Mouse (Mus musculus) CH12.LX (cell line): ENCODE measurements around the gene Lman1l.

Experiments
- CHD1 ChIP-seq: IDR thresholded peaks from 2 replicates; pipeline ENCODE4 v1.6.1; 2012; ENCODE audit warnings: low read depth, low read length, improper control_type of control experiment, inconsistent platforms
- CHD2 ChIP-seq: IDR thresholded peaks from 2 replicates; pipeline ENCODE4 v1.6.1; 2011; ENCODE audit warnings: low read length, improper control_type of control experiment
- HCFC1 ChIP-seq: IDR thresholded peaks from 2 replicates; pipeline ENCODE4 v1.6.1; 2012; ENCODE audit warnings: low read depth, mild to moderate bottlenecking, inconsistent platforms, low read length, improper control_type of control experiment
- JUND ChIP-seq: conservative IDR thresholded peaks from 2 replicates; pipeline ENCODE4 v1.6.1; 2011; ENCODE audit warnings: low read depth, low read length, improper control_type of control experiment
- MYC ChIP-seq: IDR thresholded peaks from 2 replicates; pipeline ENCODE4 v1.6.1; 2011; ENCODE audit warnings: low read depth, mild to moderate bottlenecking, improper control_type of control experiment, low read length

DNA sequence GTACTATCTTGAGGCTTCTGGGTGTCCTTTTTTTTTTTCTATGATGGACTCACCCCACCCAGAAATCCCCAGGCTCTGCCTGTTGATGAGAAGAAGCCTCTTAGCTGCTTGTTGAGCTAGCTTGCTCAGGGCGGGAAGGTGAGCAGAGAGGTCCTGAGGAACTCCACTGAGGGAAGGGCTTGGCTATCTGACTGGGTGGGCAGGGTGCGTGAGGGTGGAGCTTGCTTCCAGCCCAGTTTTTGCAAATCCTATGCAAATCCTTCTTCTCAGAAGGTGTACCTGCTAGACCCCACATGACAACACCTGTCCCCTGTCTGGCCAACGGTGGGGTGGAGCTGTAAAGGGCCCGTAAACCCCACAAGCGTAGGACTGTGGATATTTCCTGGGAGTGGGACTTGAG lies 32.7 kb upstream of the Lman1l start, which contains the start of gene Csk:
- no peak for TF ChIP-seq HCFC1
- TF ChIP-seq CHD1: no peak
- no peak for TF ChIP-seq MYC
- TF ChIP-seq JUND: no peak
- TF ChIP-seq CHD2: no peak
